Comparison of ENCODE assay signal across 8 mouse cellular contexts in genomic region chr5:66866019-66866418, GRCm38 (mm10).
DNase-seq lines count a peak whose midpoint lies in the region.

No protein-coding gene starts in this region.

- DNase-seq in heart, adult 11 months = peak; percentile 93
- no peak for DNase-seq in heart, adult 9 months (ENCODE audit: low spot score in 2 of 2)
- peak; percentile 76 for DNase-seq in Muller cell, postnatal 12 days (ENCODE audit: inconsistent ontology term)
- peak; percentile 57 to 72 for DNase-seq in cerebellum, postnatal 25 days
- DNase-seq in layer of hippocampus, adult 9-11 months = peak; percentile 36
- peak; percentile 29 to 38 for DNase-seq in right cerebral cortex, postnatal 36 days (ENCODE audit: low spot score in 2 of 2)
- no peak for DNase-seq in gastrocnemius, postnatal 25 days
- no peak for DNase-seq in urinary bladder, postnatal 25 days (ENCODE audit: low spot score)

Comparison
In these comparisons a context has a peak if more than half of its experiments do, and no peak if none do; other contexts are left out.
1. DNase-seq: peak in heart, adult 11 months (single experiment), Muller cell, postnatal 12 days (single experiment), cerebellum, postnatal 25 days (2 of 2), layer of hippocampus, adult 9-11 months (single experiment) and right cerebral cortex, postnatal 36 days (2 of 2); none in heart, adult 9 months (0 of 2), gastrocnemius, postnatal 25 days (single experiment) and urinary bladder, postnatal 25 days (single experiment).